Mouse (Mus musculus) heart, postnatal 0 days (tissue): ENCODE data around the gene Myo1e.

Experiments used
- CTCF ChIP-seq: IDR thresholded peaks from 2 replicates; pipeline ENCODE4 v1.5.1; 2016; ENCODE audit warnings: antibody characterized with exemption, control low read depth, low read depth
- EP300 ChIP-seq: IDR thresholded peaks from 2 replicates; pipeline ENCODE4 v1.6.1; 2016; ENCODE audit warnings: antibody characterized with exemption, low read depth

DNA sequence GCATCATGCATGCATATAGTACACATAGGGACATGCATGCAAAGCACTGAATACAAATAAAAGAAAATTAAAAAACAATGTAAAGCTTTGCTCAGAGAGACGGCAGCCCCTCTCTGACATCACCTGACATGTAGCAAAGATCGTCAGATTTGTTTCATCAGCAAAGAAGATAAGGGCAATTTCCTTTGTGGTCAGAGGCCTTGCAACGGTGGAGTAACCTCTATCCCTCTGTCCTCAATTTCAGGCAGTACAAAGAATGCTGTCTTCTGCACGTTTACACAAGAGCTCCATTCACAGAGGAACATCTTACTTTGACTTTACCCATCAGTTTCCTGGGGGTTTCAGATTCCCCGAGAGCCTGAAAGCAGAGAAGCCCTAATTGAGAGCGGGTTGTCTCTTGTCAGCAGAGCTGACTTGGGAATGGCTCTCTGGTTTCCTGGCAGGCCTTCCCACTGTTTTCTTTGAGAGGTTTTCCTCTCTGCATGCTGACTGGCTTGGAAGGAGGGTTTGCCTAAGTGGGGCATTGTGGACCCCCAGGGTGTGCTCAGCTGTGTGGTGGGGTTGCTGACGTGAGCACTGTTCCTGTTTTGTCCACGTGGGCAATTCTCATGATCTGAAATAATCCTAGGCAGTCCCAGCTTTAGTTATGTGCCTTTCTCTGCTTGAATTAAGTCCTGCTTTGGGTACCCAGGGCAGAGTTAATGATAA, 144.6 kb downstream of the Myo1e start:
- TF ChIP-seq CTCF = no peak
- TF ChIP-seq EP300 = no peak
